Mouse (Mus musculus): Measurements from ENCODE around the gene Brd4.

Brd4 gene

GRCm38 (mm10) chr17:32169518-32170225 lies 114.8 kb downstream of the Brd4 start:
- no peak for TF ChIP-seq GATA4 (IDR thresholded peaks at IDR 0.05; ENCODE audit: insufficient replicate concordance, low read length)

DNA sequence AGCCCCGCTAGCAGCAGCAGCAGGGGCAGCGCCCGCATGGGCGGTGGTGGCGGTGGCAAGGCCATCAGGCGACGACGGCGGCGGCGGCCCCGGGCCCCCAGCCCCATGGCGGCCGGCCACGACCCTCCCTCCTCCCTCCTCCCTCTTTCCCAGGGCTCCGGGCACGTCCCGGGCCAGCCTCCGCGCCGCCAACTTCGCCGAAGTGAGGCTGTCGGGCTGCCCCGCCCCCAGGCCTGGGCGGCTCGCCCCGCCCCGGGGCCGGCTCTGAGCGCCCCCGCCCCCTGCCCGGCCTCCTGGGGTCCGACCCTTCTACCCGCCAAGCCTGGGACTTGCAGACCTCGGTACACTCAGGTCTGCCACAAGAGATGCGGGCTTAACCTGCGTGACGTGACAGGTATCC lies 117.8 kb downstream of the Brd4 start, which contains the start of gene Notch3:
Gene Notch3 (minus strand): TSS at position 166 of the 400 bp plus-strand sequence.
- no peak for TF ChIP-seq GATA4 (IDR thresholded peaks at IDR 0.05; ENCODE audit: insufficient replicate concordance, low read length)

DNA sequence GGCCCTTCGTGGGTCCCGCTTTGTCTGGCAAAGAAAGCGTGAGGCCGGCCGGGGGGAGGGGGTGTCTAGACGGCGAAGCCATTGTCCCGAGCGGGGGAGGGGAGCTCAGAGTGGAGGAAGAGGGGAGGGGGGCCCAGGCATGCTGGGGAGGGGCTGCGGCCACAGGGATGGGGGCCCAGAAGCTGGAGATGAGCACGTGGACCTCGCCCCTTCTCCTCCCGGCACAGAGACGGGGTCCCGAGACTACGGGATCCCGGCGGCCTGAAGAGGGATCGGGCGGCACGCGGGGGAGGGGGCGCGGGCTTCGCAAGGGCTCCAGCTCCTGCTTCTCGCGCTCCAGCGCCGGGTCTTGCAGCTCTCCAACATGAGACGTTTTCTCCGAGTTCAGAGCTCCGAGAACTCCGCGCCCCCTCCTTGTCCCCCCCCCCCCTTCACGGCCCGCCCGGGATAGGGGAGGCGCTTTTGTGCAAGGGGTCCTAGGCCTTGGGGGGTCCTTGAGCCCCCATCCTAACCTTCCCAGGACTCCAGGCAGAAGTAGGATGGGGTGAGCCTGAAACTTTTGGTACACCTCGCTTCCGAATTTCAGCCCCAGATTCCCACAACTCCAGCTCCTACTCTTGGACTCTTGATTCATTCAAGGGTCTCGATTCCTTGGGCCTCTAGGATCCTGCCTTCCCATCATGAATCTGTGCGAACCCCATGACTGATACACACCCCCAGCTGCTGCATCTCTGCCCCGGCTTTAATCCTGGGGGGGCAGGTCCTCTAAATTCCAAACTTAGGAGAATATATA lies 118.5 kb downstream of the Brd4 start:
- TF ChIP-seq GATA4 (IDR thresholded peaks at IDR 0.05; ENCODE audit: insufficient replicate concordance, low read length), result no peak

DNA sequence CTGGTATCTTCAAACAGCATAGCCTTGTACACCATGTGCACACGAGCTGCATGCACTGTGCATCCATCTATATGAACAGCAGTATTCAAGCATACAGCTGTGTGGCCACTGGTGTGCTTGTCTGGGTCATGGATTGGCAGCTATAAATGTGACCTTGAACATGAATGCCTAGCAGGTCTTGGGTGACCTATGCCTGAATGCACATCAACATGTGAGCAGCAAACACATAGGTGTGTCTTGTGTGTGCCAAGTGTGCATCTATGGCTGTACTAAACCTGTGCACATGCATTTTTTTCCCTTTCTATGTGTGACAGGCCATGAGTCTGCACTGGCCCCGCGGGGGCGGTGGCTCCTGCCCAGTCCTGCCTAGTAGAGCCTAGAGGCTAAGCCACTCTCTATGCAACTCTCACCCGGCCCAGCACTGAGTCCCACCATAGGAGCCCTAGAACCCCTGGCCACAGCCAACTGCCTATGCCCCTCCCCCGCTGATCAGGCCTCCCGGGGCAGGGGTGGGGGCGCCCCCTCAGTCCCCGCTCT lies 119.2 kb downstream of the Brd4 start:
- TF ChIP-seq GATA4 (IDR thresholded peaks at IDR 0.05; ENCODE audit: insufficient replicate concordance, low read length), result no peak

DNA sequence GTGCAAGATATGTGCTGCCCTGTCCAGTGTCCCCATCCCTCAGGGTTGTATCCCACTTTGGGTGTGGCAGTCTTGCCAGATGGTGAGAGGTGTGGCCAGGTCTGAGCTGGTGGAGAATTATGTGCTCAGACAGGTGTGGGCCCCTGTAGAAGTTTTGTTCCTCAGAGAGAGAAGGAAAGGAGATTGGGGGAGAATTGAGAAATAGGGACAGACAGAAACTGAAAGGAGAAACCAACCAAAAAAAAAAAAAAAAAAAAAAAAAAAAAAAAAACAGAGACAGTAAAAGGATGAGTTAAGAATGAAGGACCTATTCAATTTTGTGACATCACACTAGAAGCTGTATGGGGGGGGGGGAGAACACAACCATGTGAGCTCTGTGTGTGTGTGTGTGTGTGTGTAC lies 119.7 kb downstream of the Brd4 start:
- no peak for TF ChIP-seq GATA4 (IDR thresholded peaks at IDR 0.05; ENCODE audit: insufficient replicate concordance, low read length)

DNA sequence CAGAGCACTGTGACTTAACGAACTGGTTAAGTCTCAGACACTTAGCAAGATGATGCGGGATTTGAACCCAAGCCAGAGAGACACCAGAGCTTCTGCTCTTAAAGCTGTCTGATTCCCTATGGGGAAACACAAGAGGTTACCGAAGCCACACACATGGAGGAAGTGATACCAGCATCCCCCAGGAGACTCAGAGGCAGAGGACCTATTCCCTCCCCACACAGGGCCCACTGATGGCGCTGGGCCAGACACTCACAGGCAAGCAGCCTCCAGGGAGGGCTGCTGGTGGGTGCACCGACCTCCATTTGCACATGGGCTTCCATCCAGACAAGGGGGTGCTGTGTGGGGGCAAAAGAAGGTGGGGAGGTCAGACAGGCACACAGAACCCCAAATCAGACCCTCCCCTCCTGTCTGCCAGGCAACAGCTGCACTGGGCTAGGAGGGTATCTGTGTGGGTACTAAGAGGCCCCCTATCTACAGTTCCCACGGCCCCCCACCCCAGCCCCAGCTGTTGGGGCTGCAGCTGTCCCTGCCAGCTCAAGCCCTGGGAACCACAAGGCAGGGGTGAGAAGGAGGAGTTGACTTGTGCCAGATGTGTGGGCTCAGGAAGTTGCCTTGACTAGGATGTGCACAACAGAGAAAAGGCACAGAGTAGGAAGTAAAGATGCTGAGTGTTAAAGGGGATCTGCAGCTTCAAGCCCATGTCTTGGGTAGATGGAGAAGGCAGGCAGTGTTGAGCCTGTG lies 120.4 kb downstream of the Brd4 start:
- TF ChIP-seq GATA4 (IDR thresholded peaks at IDR 0.05; ENCODE audit: insufficient replicate concordance, low read length), result no peak

DNA sequence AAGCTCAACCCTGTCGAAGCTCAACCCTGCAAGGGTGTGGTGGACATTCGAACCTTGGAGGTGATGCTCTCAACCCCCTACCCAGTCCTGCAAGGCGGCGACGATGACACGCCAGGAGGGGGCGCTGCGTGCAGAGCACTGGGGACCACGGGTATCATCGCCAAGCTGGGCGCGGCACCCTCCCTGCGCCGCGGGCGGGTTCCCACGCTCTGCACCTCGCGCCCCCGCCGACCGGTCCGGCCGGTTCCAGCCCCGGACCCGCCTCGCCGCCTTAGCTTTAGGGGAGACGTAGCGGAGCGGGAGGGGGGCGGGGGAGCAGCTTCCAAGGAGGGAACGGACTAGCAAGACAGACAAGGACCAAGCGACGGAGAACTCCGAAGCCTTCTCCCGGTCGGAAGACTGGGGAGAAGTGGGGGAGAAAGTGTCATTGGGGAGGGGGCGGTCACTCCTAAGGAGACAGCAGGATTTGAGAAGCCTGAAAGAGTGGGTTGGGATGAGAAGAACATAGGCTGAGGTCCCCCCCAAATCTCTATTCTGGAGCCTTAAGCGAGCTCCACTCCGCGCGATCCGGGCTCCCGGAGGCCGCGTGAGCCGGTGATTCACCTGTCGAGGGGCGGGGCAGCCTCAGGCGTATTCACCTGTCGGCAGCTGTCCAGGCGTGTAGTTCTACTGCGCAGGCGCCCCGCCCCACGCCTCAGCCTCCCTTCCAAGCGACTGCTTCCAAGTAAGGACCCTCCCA lies 122.2 kb downstream of the Brd4 start:
- TF ChIP-seq GATA4 (IDR thresholded peaks at IDR 0.05; ENCODE audit: insufficient replicate concordance, low read length), result no peak

DNA sequence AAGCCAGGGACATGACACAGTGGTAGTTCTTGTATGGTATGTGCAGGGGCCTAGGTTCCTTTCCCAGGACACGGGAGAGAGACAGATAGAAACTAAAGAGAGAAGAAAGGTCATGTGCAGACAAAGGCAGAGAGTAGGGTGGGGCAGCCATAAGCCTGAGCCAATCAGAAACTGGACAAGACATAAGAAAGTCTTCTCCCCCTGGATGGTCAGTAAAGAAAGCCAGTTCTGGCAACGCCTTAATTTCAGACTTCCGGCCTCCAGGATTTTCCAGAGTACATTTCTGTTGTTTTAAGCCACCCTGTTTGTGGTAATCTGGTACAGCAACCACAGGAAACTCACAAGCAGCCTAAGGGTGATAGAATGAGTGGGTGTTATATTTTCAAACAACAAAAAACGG lies 123.6 kb downstream of the Brd4 start:
- no peak for TF ChIP-seq GATA4 (IDR thresholded peaks at IDR 0.05; ENCODE audit: insufficient replicate concordance, low read length)

GRCm38 (mm10) chr17:32158841-32159240 lies 125.7 kb downstream of the Brd4 start:
- TF ChIP-seq GATA4 (IDR thresholded peaks at IDR 0.05; ENCODE audit: insufficient replicate concordance, low read length), result no peak

- no peak for TF ChIP-seq GATA4 (IDR thresholded peaks at IDR 0.05; ENCODE audit: insufficient replicate concordance, low read length)
Measured at GRCm38 (mm10) chr17:32146718-32147117, 137.8 kb downstream of the Brd4 start.
